Comparison of ENCODE assay signal across 8 mouse cellular contexts in genomic region chr14:103345858-103346728, GRCm38 (mm10). TPM values are rescaled to one million over a fixed set of nuclear protein-coding genes. Genes with fewer than 3 reads are reported as not detected.
DNase-seq lines count a peak whose midpoint lies in the region; ATAC-seq lines count a peak whose summit lies in the region.

No protein-coding gene starts in this region.

- DNase-seq in embryo, embryonic 10 days (ENCODE audit: low spot score) = peak; percentile 38
- no peak for DNase-seq in embryo, embryonic 11 days
- DNase-seq in brain, adult 2 months (ENCODE audit: low read depth, low spot score) = peak; percentile 65
- peak; percentile 58 for DNase-seq in hindbrain, embryonic 11.5 days (ENCODE audit: low spot score)
- DNase-seq in left cerebral cortex, adult 18-20 months (ENCODE audit: low spot score in 2 of 2) = peak; percentile 18 to 44
- DNase-seq in lung, postnatal 36 days = peak; percentile 54
- DNase-seq in right cerebral cortex, postnatal 36 days (ENCODE audit: low spot score in 2 of 2) = peak; percentile 50 to 55

- ATAC-seq in forebrain, embryonic 13.5 days = peak; percentile 68
- ATAC-seq in hindbrain, embryonic 11.5 days (ENCODE audit: low FRiP score) = peak; percentile 74

- peaks cover 40% of the 10 kb centered on the region for H3K4me1 ChIP-seq in forebrain, embryonic 13.5 days
- H3K4me1 ChIP-seq in hindbrain, embryonic 11.5 days (replicated peaks; ENCODE audit: control insufficient read depth, insufficient read depth, low read length) = no peaks in the 10 kb centered on the region; the same call in 1 of the 2 replicates

- no peaks in the 10 kb centered on the region for H3K27me3 ChIP-seq in forebrain, embryonic 13.5 days
- no peaks in the 10 kb centered on the region for H3K27me3 ChIP-seq in hindbrain, embryonic 11.5 days (ENCODE audit: control insufficient read depth, insufficient read depth, low read length)

- H3K36me3 ChIP-seq in forebrain, embryonic 13.5 days (ENCODE audit: poor library complexity, severe bottlenecking) = no peaks in the 10 kb centered on the region
- H3K36me3 ChIP-seq in hindbrain, embryonic 11.5 days (ENCODE audit: control insufficient read depth, insufficient read depth, low read length) = no peaks in the 10 kb centered on the region

- peak overlapping the region; percentile 79 for H3K4me2 ChIP-seq in forebrain, embryonic 13.5 days
- H3K4me2 ChIP-seq in hindbrain, embryonic 11.5 days (replicated peaks; ENCODE audit: low read depth, low read length) = peak overlapping the region; percentile 52

- H3K4me3 ChIP-seq in forebrain, embryonic 13.5 days = peak overlapping the region; percentile 79
- peak overlapping the region; percentile 85 for H3K4me3 ChIP-seq in hindbrain, embryonic 11.5 days (ENCODE audit: low read depth, low read length)

- under 1% methylated on average over 41 of the region's 83 CpGs for WGBS in forebrain, embryonic 13.5 days
- under 1% methylated on average over 43 of the region's 83 CpGs for WGBS in hindbrain, embryonic 11.5 days

- H3K27ac ChIP-seq in forebrain, embryonic 13.5 days = peak overlapping the region; percentile 97
- peak overlapping the region; percentile 96 for H3K27ac ChIP-seq in hindbrain, embryonic 11.5 days (ENCODE audit: low read depth, low read length)

- H3K9ac ChIP-seq in forebrain, embryonic 13.5 days = peak overlapping the region; percentile 89
- H3K9ac ChIP-seq in hindbrain, embryonic 11.5 days (ENCODE audit: low read depth, low read length) = peak overlapping the region; percentile 83

- no peaks in the 10 kb centered on the region for H3K9me3 ChIP-seq in forebrain, embryonic 13.5 days (replicated peaks)
- H3K9me3 ChIP-seq in hindbrain, embryonic 11.5 days (ENCODE audit: control insufficient read depth, low read length) = no peaks in the 10 kb centered on the region

RNA-seq across cellular contexts. Expression of gene Mycbp2, which starts 0.5 kb away (rescaled TPM):
- 36.2 and 37.7 TPM in 2 replicates for polyA plus RNA-seq in forebrain, embryonic 13.5 days (2015; fragmentation: Nextera tagmentation; extraction: Ambion mirVana)
- polyA plus RNA-seq in hindbrain, embryonic 11.5 days (2014; fragmentation: Nextera tagmentation; extraction: Ambion mirVana) = 33.3 and 38.1 TPM in 2 replicates
- total RNA-seq in left cerebral cortex, adult 18-20 months (2021) = 100 to 1,000 TPM; 158 to 160 TPM
